Mouse (Mus musculus) neural tube, embryonic 10.5 days (tissue): Measurements from ENCODE around the gene Akap8.

Source experiments
- DNase-seq: peaks from one replicate; pipeline ENCODE4 v3.0.0-alpha.2; 2017; ENCODE audit warnings: low spot score; ENCODE audit errors: extremely low spot score

Gene Akap8

GRCm38 (mm10) chr17:32284262-32285137 is 36.5 kb downstream of the Akap8 start, which contains the start of gene Brd4:
Gene Brd4, minus strand, starts transcription at chr17:32284722.
- DNase-seq, result peak; percentile 95

GRCm38 (mm10) chr17:32283771-32284221 is 37.2 kb downstream of the Akap8 start:
- peak; percentile 72 for DNase-seq

- no peak for DNase-seq
Observed at GRCm38 (mm10) chr17:32283341-32283740, 37.7 kb downstream of the Akap8 start.

- DNase-seq, result no peak
Observed at GRCm38 (mm10) chr17:32281611-32282310, 39.3 kb downstream of the Akap8 start.

- DNase-seq, result no peak
Observed at GRCm38 (mm10) chr17:32281126-32281525, 39.9 kb downstream of the Akap8 start.

- DNase-seq, result no peak
Observed at GRCm38 (mm10) chr17:32280575-32280974, 40.5 kb downstream of the Akap8 start.

GRCm38 (mm10) chr17:32277201-32277600 is 43.8 kb downstream of the Akap8 start:
- no peak for DNase-seq

- no peak for DNase-seq
Observed at GRCm38 (mm10) chr17:32275568-32275967, 45.5 kb downstream of the Akap8 start.

- no peak for DNase-seq
Observed at GRCm38 (mm10) chr17:32269151-32269550, 51.9 kb downstream of the Akap8 start.

- no peak for DNase-seq
Observed at GRCm38 (mm10) chr17:32268540-32268960, 52.5 kb downstream of the Akap8 start.

- no peak for DNase-seq
Observed at GRCm38 (mm10) chr17:32268096-32268495, 52.9 kb downstream of the Akap8 start.

GRCm38 (mm10) chr17:32267617-32268016 is 53.4 kb downstream of the Akap8 start:
- no peak for DNase-seq

- no peak for DNase-seq
Observed at GRCm38 (mm10) chr17:32263672-32264071, 57.4 kb downstream of the Akap8 start.

- no peak for DNase-seq
Observed at GRCm38 (mm10) chr17:32262831-32263559, 58.0 kb downstream of the Akap8 start.

- DNase-seq, result no peak
Observed at GRCm38 (mm10) chr17:32258869-32259268, 62.2 kb downstream of the Akap8 start.

- DNase-seq, result no peak
Observed at GRCm38 (mm10) chr17:32257944-32258343, 63.1 kb downstream of the Akap8 start.

GRCm38 (mm10) chr17:32257452-32257851 is 63.6 kb downstream of the Akap8 start:
- no peak for DNase-seq

GRCm38 (mm10) chr17:32256896-32257295 is 64.1 kb downstream of the Akap8 start:
- no peak for DNase-seq
